Mouse (Mus musculus): Measurements from ENCODE around the gene Anks3.

The Anks3 gene

GRCm38 (mm10) chr16:4896249-4897027 is 67.6 kb downstream of the Anks3 start:
- no peak for DNase-seq (ENCODE audit: low spot score)

GRCm38 (mm10) chr16:4894201-4894908 is 69.7 kb downstream of the Anks3 start:
- DNase-seq (ENCODE audit: low spot score), result no peak

GRCm38 (mm10) chr16:4892171-4892570 is 71.8 kb downstream of the Anks3 start:
- DNase-seq (ENCODE audit: low spot score), result no peak
